Mouse (Mus musculus) CH12.LX (cell line): ENCODE measurements around the gene Lamp1.

Experiments
- CTCF ChIP-seq, 2 experiments: IDR thresholded peaks in 1 of 2; conservative IDR thresholded peaks in 1 of 2; 2 replicates each; pipeline ENCODE4 v1.5.1; 2011 to 2012; ENCODE audit warnings: low read depth in 2 of 2, low read length in 2 of 2, improper control_type of control experiment in 1 of 2, inconsistent platforms in 1 of 2, mild to moderate bottlenecking in 1 of 2, moderate library complexity in 1 of 2
- E2F4 ChIP-seq: IDR thresholded peaks from 2 replicates; pipeline ENCODE4 v1.6.1; 2011; ENCODE audit warnings: low read depth, low read length, improper control_type of control experiment; ENCODE audit not compliant: insufficient replicate concordance
- EP300 ChIP-seq: IDR thresholded peaks from 2 replicates; pipeline ENCODE4 v1.6.1; 2011; ENCODE audit warnings: low read length, improper control_type of control experiment
- JUND ChIP-seq: conservative IDR thresholded peaks from 2 replicates; pipeline ENCODE4 v1.6.1; 2011; ENCODE audit warnings: low read depth, low read length, improper control_type of control experiment
- MAX ChIP-seq: IDR thresholded peaks from 2 replicates; pipeline ENCODE4 v1.6.1; 2011; ENCODE audit warnings: low read length, improper control_type of control experiment
- MEF2A ChIP-seq: IDR thresholded peaks from 2 replicates; pipeline ENCODE4 v1.6.1; 2014; ENCODE audit warnings: low read depth, mild to moderate bottlenecking, inconsistent platforms, low read length, improper control_type of control experiment, borderline replicate concordance
- MYC ChIP-seq: IDR thresholded peaks from 2 replicates; pipeline ENCODE4 v1.6.1; 2011; ENCODE audit warnings: low read depth, mild to moderate bottlenecking, improper control_type of control experiment, low read length
- POLR2A ChIP-seq: IDR thresholded peaks from 2 replicates; pipeline ENCODE4 v1.6.1; 2011; ENCODE audit warnings: low read depth, mild to moderate bottlenecking, improper control_type of control experiment, low read length
- SIN3A ChIP-seq: IDR thresholded peaks from 2 replicates; pipeline ENCODE4 v1.6.1; 2012; ENCODE audit warnings: low read length, improper control_type of control experiment, inconsistent platforms
- USF1 ChIP-seq: IDR thresholded peaks from 2 replicates; pipeline ENCODE4 v1.6.1; 2014; ENCODE audit warnings: low read depth, mild to moderate bottlenecking, inconsistent platforms, low read length, improper control_type of control experiment
- ZC3H11A ChIP-seq: IDR thresholded peaks from 2 replicates; pipeline ENCODE4 v1.6.1; 2012; ENCODE audit warnings: low read depth, mild to moderate bottlenecking, inconsistent platforms, low read length, improper control_type of control experiment

DNA sequence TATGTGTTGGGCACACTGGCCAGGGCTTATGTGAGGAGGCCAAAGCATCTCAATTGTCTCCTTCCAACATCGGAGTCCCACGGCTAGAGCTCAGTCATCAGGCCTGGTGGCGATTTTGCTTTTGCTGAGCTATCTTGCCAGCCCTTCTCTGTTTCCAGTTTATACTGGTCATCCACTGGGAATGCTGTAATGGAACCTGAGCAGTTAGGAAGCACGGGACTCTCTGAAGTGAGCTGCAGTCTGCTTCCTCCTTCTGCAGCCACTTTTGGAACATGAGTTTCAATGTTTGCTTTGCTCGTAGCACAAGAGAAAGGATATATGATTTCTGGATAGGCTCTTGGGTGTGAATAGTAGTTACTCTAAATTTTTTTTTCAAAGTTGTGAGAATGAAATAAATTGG lies 5.4 kb downstream of the Lamp1 start:
- no peak for TF ChIP-seq E2F4
- no peak for TF ChIP-seq CTCF (conservative IDR thresholded peaks at IDR 0.05 in 1 of 2, IDR thresholded peaks at IDR 0.05 in 1 of 2; ENCODE audit: low read depth in 2 of 2, low read length in 2 of 2)
- no peak for TF ChIP-seq MAX
- TF ChIP-seq MYC: no peak
- TF ChIP-seq USF1: no peak
- TF ChIP-seq EP300: no peak
- TF ChIP-seq ZC3H11A: no peak
- TF ChIP-seq POLR2A: no peak
- TF ChIP-seq MEF2A: no peak
- no peak for TF ChIP-seq SIN3A
- TF ChIP-seq JUND: no peak
